Comparison of ENCODE assay signal across 31 mouse cellular contexts in the genomic region with DNA sequence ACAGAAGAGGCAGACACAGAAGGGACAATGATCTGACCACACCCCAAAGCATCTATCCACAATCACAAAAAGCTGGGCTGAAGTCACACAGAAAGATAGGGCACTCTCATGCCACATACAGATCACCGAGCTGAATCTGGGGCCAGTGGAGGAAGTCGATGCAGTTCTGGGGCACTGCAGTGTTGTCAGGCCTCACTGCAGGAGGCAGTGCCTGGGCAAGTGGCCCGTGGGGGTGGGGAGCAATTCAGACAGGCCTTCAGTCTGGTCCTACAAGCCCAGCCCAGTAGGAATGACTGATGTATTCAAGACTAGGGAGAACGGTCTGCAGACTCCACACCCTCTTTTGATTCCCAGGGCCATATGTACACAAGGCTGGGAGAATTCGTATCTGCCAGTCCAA. TPM values are rescaled to one million over a fixed set of nuclear protein-coding genes. Genes with fewer than 3 reads are reported as not detected.
A peak's percentile ranks its signal among the peaks of the same experiment; 100 is the strongest.
DNase-seq lines count a peak whose midpoint lies in the region; ATAC-seq and TF ChIP-seq lines count a peak whose summit lies in the region.
"Had no signal": no experiment of that assay in that cellular context is flagged by ENCODE, and none has a peak within 500 bp of the region (broad histone marks: within the 10 kb centered on the region; RNA-seq: fewer than 3 reads in every experiment).

No protein-coding gene starts in this region.

- no peaks in the 10 kb centered on the region for H3K9me3 ChIP-seq in midbrain, embryonic 13.5 days
- H3K9me3 ChIP-seq: embryonic facial prominence, embryonic 15.5 days; forebrain, embryonic 12.5 days; heart, embryonic 12.5 days; hindbrain, embryonic 15.5 days; liver, embryonic 12.5 days; neural tube, embryonic 13.5 days; stomach, embryonic 15.5 days had no signal

- peak overlapping the region; percentile 94 for H3K27ac ChIP-seq in cerebellum, adult 2 months (ENCODE audit: insufficient read depth, low read length)
- no peak overlapping the region for H3K27ac ChIP-seq in midbrain, embryonic 13.5 days
- no peak overlapping the region for H3K27ac ChIP-seq in heart, adult 2 months
- H3K27ac ChIP-seq: embryonic facial prominence, embryonic 15.5 days; forebrain, embryonic 12.5 days; hindbrain, embryonic 15.5 days; layer of hippocampus, adult 2 months; liver, embryonic 12.5 days; neural tube, embryonic 13.5 days; stomach, embryonic 15.5 days had no signal

- H3K9ac ChIP-seq in midbrain, embryonic 13.5 days (replicated peaks) = no peak overlapping the region
- H3K9ac ChIP-seq in heart, adult 2 months (ENCODE audit: low read depth, low read length) = no peak overlapping the region
- H3K9ac ChIP-seq: embryonic facial prominence, embryonic 15.5 days; forebrain, embryonic 12.5 days; heart, embryonic 12.5 days; hindbrain, embryonic 15.5 days; liver, embryonic 12.5 days; liver, postnatal 0 days; neural tube, embryonic 13.5 days; stomach, embryonic 15.5 days had no signal

- H3K36me3 ChIP-seq in midbrain, embryonic 13.5 days = no peaks in the 10 kb centered on the region
- no peaks in the 10 kb centered on the region for H3K36me3 ChIP-seq in heart, adult 2 months (ENCODE audit: control insufficient read depth, insufficient read depth, low read length)
- H3K36me3 ChIP-seq: embryonic facial prominence, embryonic 15.5 days; forebrain, embryonic 12.5 days; heart, embryonic 12.5 days; hindbrain, embryonic 15.5 days; liver, embryonic 12.5 days; neural tube, embryonic 13.5 days; stomach, embryonic 15.5 days had no signal

- ATAC-seq in midbrain, embryonic 13.5 days = no peak
- ATAC-seq: inflammation-experienced regulatory T-cells, adult 6 months; liver, embryonic 12.5 days; liver, postnatal 0 days had no signal

- 5% methylated on average over 5 of the region's 5 CpGs for WGBS in cerebellum, adult 2 months
- 38% methylated on average over 5 of the region's 5 CpGs for WGBS in midbrain, embryonic 13.5 days
- WGBS in heart, adult 2 months = 44% methylated on average over 5 of the region's 5 CpGs

- no peak overlapping the region for H3K4me3 ChIP-seq in cerebellum, adult 2 months (replicated peaks; ENCODE audit: insufficient read depth, low read depth, low read length)
- H3K4me3 ChIP-seq in midbrain, embryonic 13.5 days (replicated peaks) = no peak overlapping the region
- no peak overlapping the region for H3K4me3 ChIP-seq in heart, adult 2 months
- H3K4me3 ChIP-seq: embryonic facial prominence, embryonic 15.5 days; forebrain, embryonic 12.5 days; heart, embryonic 12.5 days; hindbrain, embryonic 15.5 days; layer of hippocampus, adult 2 months; liver, embryonic 12.5 days; myocyte; neural tube, embryonic 13.5 days; stomach, embryonic 15.5 days had no signal

- DNase-seq in NIH3T3 (ENCODE audit: low read depth) = peak; percentile 39
- peak; percentile 18 for DNase-seq in brain, embryonic 14.5 days (ENCODE audit: low read depth)
- DNase-seq in cerebellum, adult 2 months = peak; percentile 82 to 86
- DNase-seq in cerebellum, postnatal 14 days = peak; percentile 82 to 84
- no peak for DNase-seq in adipocyte (ENCODE audit: low spot score)
- DNase-seq in heart, adult 2 months = no peak
- DNase-seq in right cerebral cortex, postnatal 4 days = no peak
- DNase-seq: adrenal gland, adult 2 months; adrenal gland, postnatal 36 days; B cell, adult 2 months; gastrocnemius, postnatal 10 days; heart, adult 11 months; heart, postnatal 4 days; kidney, adult 11 months; kidney, postnatal 25 days; liver, postnatal 0 days; lung, postnatal 36 days; thymus, postnatal 14 days had no signal

- intact Hi-C loops in heart, adult 2 months (cut with DNase I) = loop anchor here (5.0 kb wide), 1 partner anchor 88 kb away; no protein-coding TSS in a partner anchor

- TF ChIP-seq EP300 in heart, adult 2 months (IDR thresholded peaks at IDR 0.05; ENCODE audit: insufficient read depth, low read depth, low read length) = no peak

- no peak for TF ChIP-seq POLR2A in brain, embryonic 14.5 days (IDR thresholded peaks at IDR 0.05; ENCODE audit: borderline replicate concordance, extremely low read depth, insufficient read depth, insufficient read length, poor library complexity, severe bottlenecking)
- TF ChIP-seq POLR2A in cerebellum, adult 2 months (IDR thresholded peaks at IDR 0.05; ENCODE audit: borderline replicate concordance, insufficient read depth, low read length) = no peak
- TF ChIP-seq POLR2A in heart, adult 2 months (IDR thresholded peaks at IDR 0.05; ENCODE audit: insufficient read depth, low read depth, low read length) = no peak

- H3K79me2 ChIP-seq in heart, adult 2 months (replicated peaks; ENCODE audit: control insufficient read depth, insufficient read depth, low read length) = no peaks in the 10 kb centered on the region

- peaks cover 45% of the 10 kb centered on the region for H3K4me1 ChIP-seq in cerebellum, adult 2 months (ENCODE audit: control insufficient read depth, insufficient read depth, low read length)
- peaks cover 22% of the 10 kb centered on the region for H3K4me1 ChIP-seq in midbrain, embryonic 13.5 days (replicated peaks)
- H3K4me1 ChIP-seq in heart, adult 2 months (ENCODE audit: control insufficient read depth, insufficient read depth, low read length) = 0 out of 2 replicates have a peak, but pooled peaks cover 1% of the 10 kb centered on the region

- H3K27me3 ChIP-seq in cerebellum, adult 2 months (ENCODE audit: control insufficient read depth, insufficient read depth, low read length) = no peaks in the 10 kb centered on the region
- H3K27me3 ChIP-seq in midbrain, embryonic 13.5 days = peaks cover 39% of the 10 kb centered on the region
- no peaks in the 10 kb centered on the region; the same call in 1 of the 2 replicates for H3K27me3 ChIP-seq in heart, adult 2 months (ENCODE audit: control insufficient read depth, insufficient read depth, low read length)
- H3K27me3 ChIP-seq: hindbrain, embryonic 15.5 days had no signal

- no peak overlapping the region for H3K4me2 ChIP-seq in midbrain, embryonic 13.5 days (replicated peaks)
- H3K4me2 ChIP-seq: embryonic facial prominence, embryonic 15.5 days; forebrain, embryonic 12.5 days; heart, embryonic 12.5 days; hindbrain, embryonic 15.5 days; liver, embryonic 12.5 days; midbrain, embryonic 11.5 days; neural tube, embryonic 13.5 days; stomach, embryonic 15.5 days had no signal

- TF ChIP-seq CTCF in brain, embryonic 14.5 days (IDR thresholded peaks at IDR 0.05; ENCODE audit: borderline replicate concordance, extremely low read depth, insufficient read depth, insufficient read length) = no peak
- no peak for TF ChIP-seq CTCF in cerebellum, adult 2 months (IDR thresholded peaks at IDR 0.05; ENCODE audit: borderline replicate concordance, insufficient read depth, low read depth, low read length)
- TF ChIP-seq CTCF in heart, adult 2 months (IDR thresholded peaks at IDR 0.05) = no peak

RNA-seq across cellular contexts. Expression of a gene that starts 2.8 kb away (rescaled TPM):
- 50.3 and 52.5 TPM in 2 replicates for polyA plus RNA-seq in brain, embryonic 14.5 days (2012; rRNA removed)
- 82.9 and 97.4 TPM in 2 replicates for polyA plus RNA-seq in cerebellum, adult 2 months (2012; rRNA removed)
- 10.4 and 13.4 TPM in 2 replicates for polyA plus RNA-seq in midbrain, embryonic 13.5 days (2015; fragmentation: Nextera tagmentation; extraction: Ambion mirVana)
- total RNA-seq in heart, adult 2 months (2021) = 1 to 10 TPM; 2.3 to 9.8 TPM
- 31.9 and 57.8 TPM in 2 replicates for polyA plus RNA-seq in heart, adult 2 months (2012; rRNA removed)
- total RNA-seq: CH12.LX had no signal
- polyA plus RNA-seq: inflammation-experienced regulatory T-cells, adult 6 months had no signal

RNA-seq across cellular contexts. Expression of a gene that starts 34.6 kb away (rescaled TPM):
- polyA plus RNA-seq in brain, embryonic 14.5 days (2012; rRNA removed) = 6.5 and 8.0 TPM in 2 replicates
- 45.1 and 55.8 TPM in 2 replicates for polyA plus RNA-seq in cerebellum, adult 2 months (2012; rRNA removed)
- polyA plus RNA-seq in midbrain, embryonic 13.5 days (2015; fragmentation: Nextera tagmentation; extraction: Ambion mirVana) = 4.9 and 5.2 TPM in 2 replicates
- total RNA-seq in heart, adult 2 months (2021) = 10 to 100 TPM; 18.8 to 23.4 TPM
- polyA plus RNA-seq in heart, adult 2 months (2012; rRNA removed) = 46.7 and 57.9 TPM in 2 replicates

Comparison
In these comparisons a context has a peak if more than half of its experiments do, and no peak if none do; other contexts are left out.
1. DNase-seq: peak in NIH3T3 (single experiment), brain, embryonic 14.5 days (single experiment), cerebellum, adult 2 months (2 of 2) and cerebellum, postnatal 14 days (2 of 2); none in adipocyte (single experiment), heart, adult 2 months (0 of 2) and right cerebral cortex, postnatal 4 days (single experiment).